Mouse (Mus musculus) monocyte, adult 5-6 weeks (primary cell): ENCODE data around the gene Vmn2r19. TPM values are rescaled to one million over a fixed set of nuclear protein-coding genes. Genes with fewer than 3 reads are reported as not detected.

Source experiments
- total RNA-seq: library from RNA; stranded (forward); fragments of 200-1000, 200-491, 200-594 nt; gene quantifications from 3 replicates; pipeline ENCODE4 v1.2.3, GENCODE M21; 2017

Gene Vmn2r19
- total RNA-seq, 1 experiment from 2014 or later, result not detected

Other genes starting within 250 kb of the Vmn2r19 start
- 5.6 to 19.5 TPM (median 16.4 TPM) in 3 replicates for gene Clec4a2, start 201.9 kb upstream of the Vmn2r19 start, total RNA-seq
- gene Clec4b2, start 135.4 kb upstream of the Vmn2r19 start, total RNA-seq, result not detected in 3 replicates
- gene Clec4n, start 78.5 kb upstream of the Vmn2r19 start, total RNA-seq, result 8.1 to 22.2 TPM (median 17.4 TPM) in 3 replicates
- gene Clec4d, start 46.2 kb upstream of the Vmn2r19 start, total RNA-seq, result 8.2 to 19.0 TPM (median 15.1 TPM) in 3 replicates
- 87.3 to 131 TPM (median 125 TPM) in 3 replicates for gene Clec4e, start 18.5 kb upstream of the Vmn2r19 start, total RNA-seq
- 0.11 TPM in 1 of 3 replicates, not detected in the others for gene Vmn2r20, start 109.8 kb downstream of the Vmn2r19 start, total RNA-seq
- gene Vmn2r21, start 225.1 kb downstream of the Vmn2r19 start, total RNA-seq, result not detected in 3 replicates